Mouse (Mus musculus): ENCODE results near the gene Tagln2. TPM values are rescaled to one million over a fixed set of nuclear protein-coding genes. Genes with fewer than 3 reads are reported as not detected.

Tagln2 gene
- polyA plus RNA-seq, 1 experiment from 2014 or later, result 374 TPM

- Histone ChIP-seq H3K36me3 (ENCODE audit: control insufficient read depth, insufficient read depth) (no peaks in the 10 kb centered on the region), H3K4me3 (ENCODE audit: low read depth, low read length) (no peak overlapping the region), H3K9me3 (ENCODE audit: control insufficient read depth) (no peaks in the 10 kb centered on the region), H3K27ac (ENCODE audit: low read depth, low read length) (no peak overlapping the region), H3K9ac (ENCODE audit: low read depth, low read length) (no peak overlapping the region), H3K4me1 (replicated peaks; ENCODE audit: control insufficient read depth, insufficient read depth, low read length) (peaks cover 8% of the 10 kb centered on the region), H3K27me3 (replicated peaks; ENCODE audit: control insufficient read depth, insufficient read depth, low read length) (no peaks in the 10 kb centered on the region), H3K4me2 (replicated peaks; ENCODE audit: low read depth) (no peak overlapping the region)
- peak; percentile 69 for TF ChIP-seq CTCF (IDR thresholded peaks at IDR 0.05; ENCODE audit: low read depth)
- 80% methylated on average over 4 of the region's 4 CpGs for WGBS
- no peak for ATAC-seq
Observed at GRCm38 (mm10) chr1:172518013-172518412, 18.2 kb downstream of the Tagln2 start.

GRCm38 (mm10) chr1:172519644-172520043, 19.8 kb downstream of the Tagln2 start:
- Histone ChIP-seq H3K4me1 (replicated peaks; ENCODE audit: control insufficient read depth, insufficient read depth, low read length) (peaks cover 5% of the 10 kb centered on the region; the same call in 1 of the 2 replicates), H3K27me3 (replicated peaks; ENCODE audit: control insufficient read depth, insufficient read depth, low read length) (no peaks in the 10 kb centered on the region), H3K4me3 (ENCODE audit: low read depth, low read length) (no peak overlapping the region), H3K4me2 (replicated peaks; ENCODE audit: low read depth) (no peak overlapping the region), H3K27ac (ENCODE audit: low read depth, low read length) (no peak overlapping the region), H3K9me3 (ENCODE audit: control insufficient read depth) (no peaks in the 10 kb centered on the region), H3K36me3 (ENCODE audit: control insufficient read depth, insufficient read depth) (no peaks in the 10 kb centered on the region), H3K9ac (ENCODE audit: low read depth, low read length) (no peak overlapping the region)
- WGBS, result 53% methylated on average over 6 of the region's 6 CpGs
- TF ChIP-seq CTCF (IDR thresholded peaks at IDR 0.05; ENCODE audit: low read depth), result no peak
- ATAC-seq, result no peak

- 6% methylated on average over 28 of the region's 28 CpGs for WGBS
- H3K4me1 ChIP-seq (replicated peaks; ENCODE audit: control insufficient read depth, insufficient read depth, low read length), result no peaks in the 10 kb centered on the region
- peak; percentile 59 for ATAC-seq
- no peak for TF ChIP-seq CTCF (IDR thresholded peaks at IDR 0.05; ENCODE audit: low read depth)
- peak within 1 kb of the TSS; percentile 31 for H3K4me3 ChIP-seq (ENCODE audit: low read depth, low read length)
- no peak within 1 kb of the TSS; the same call in 1 of the 2 replicates for H3K9ac ChIP-seq (ENCODE audit: low read depth, low read length)
- H3K36me3 ChIP-seq (ENCODE audit: control insufficient read depth, insufficient read depth), result no peaks in the 10 kb centered on the region
- H3K27ac ChIP-seq (ENCODE audit: low read depth, low read length), result no peak within 1 kb of the TSS
- peak within 1 kb of the TSS; percentile 60 for H3K4me2 ChIP-seq (replicated peaks; ENCODE audit: low read depth)
- no peaks in the 10 kb centered on the region for H3K9me3 ChIP-seq (ENCODE audit: control insufficient read depth)
- no peaks in the 10 kb centered on the region for H3K27me3 ChIP-seq (replicated peaks; ENCODE audit: control insufficient read depth, insufficient read depth, low read length)
Observed at GRCm38 (mm10) chr1:172520576-172521440, 21.0 kb downstream of the Tagln2 start, which contains the start of gene Cfap45. Gene Cfap45 (plus strand): TSS chr1:172520801.

GRCm38 (mm10) chr1:172522524-172522923, 22.7 kb downstream of the Tagln2 start:
- Histone ChIP-seq H3K9ac (ENCODE audit: low read depth, low read length) (no peak overlapping the region), H3K4me1 (replicated peaks; ENCODE audit: control insufficient read depth, insufficient read depth, low read length) (no peaks in the 10 kb centered on the region), H3K36me3 (ENCODE audit: control insufficient read depth, insufficient read depth) (no peaks in the 10 kb centered on the region), H3K9me3 (ENCODE audit: control insufficient read depth) (no peaks in the 10 kb centered on the region), H3K27me3 (replicated peaks; ENCODE audit: control insufficient read depth, insufficient read depth, low read length) (peaks cover 3% of the 10 kb centered on the region; the same call in 1 of the 2 replicates), H3K27ac (ENCODE audit: low read depth, low read length) (no peak overlapping the region), H3K4me3 (ENCODE audit: low read depth, low read length) (no peak overlapping the region), H3K4me2 (replicated peaks; ENCODE audit: low read depth) (no peak overlapping the region)
- 65% methylated on average over 7 of the region's 7 CpGs for WGBS
- TF ChIP-seq CTCF (IDR thresholded peaks at IDR 0.05; ENCODE audit: low read depth), result no peak
- ATAC-seq, result no peak

DNA sequence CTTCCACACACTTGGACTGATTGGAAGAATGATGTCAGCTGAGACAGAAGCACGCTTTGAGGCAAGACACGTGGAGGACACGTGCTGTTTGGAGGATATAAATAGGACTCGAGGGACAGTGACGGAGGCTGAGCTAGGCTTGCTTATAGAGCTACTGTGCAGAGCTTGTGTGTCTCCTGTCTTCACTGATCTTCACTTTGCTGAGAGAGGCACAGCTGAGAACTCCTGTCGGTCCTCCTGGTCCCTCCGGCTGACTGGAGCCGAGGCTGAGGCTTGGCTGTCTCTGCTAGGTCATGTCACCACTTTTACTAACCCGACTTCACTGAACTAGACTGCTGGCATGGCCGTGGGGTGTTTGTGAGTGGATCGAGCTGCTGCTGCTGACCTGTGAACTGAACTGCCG, 23.9 kb downstream of the Tagln2 start:
- no peaks in the 10 kb centered on the region for H3K9me3 ChIP-seq (ENCODE audit: control insufficient read depth)
- no peak overlapping the region for H3K4me2 ChIP-seq (replicated peaks; ENCODE audit: low read depth)
- no peak overlapping the region for H3K4me3 ChIP-seq (ENCODE audit: low read depth, low read length)
- no peak overlapping the region for H3K27ac ChIP-seq (ENCODE audit: low read depth, low read length)
- H3K27me3 ChIP-seq (replicated peaks; ENCODE audit: control insufficient read depth, insufficient read depth, low read length), result peaks cover 6% of the 10 kb centered on the region; the same call in 1 of the 2 replicates
- ATAC-seq, result no peak
- H3K36me3 ChIP-seq (ENCODE audit: control insufficient read depth, insufficient read depth), result no peaks in the 10 kb centered on the region
- no peaks in the 10 kb centered on the region for H3K4me1 ChIP-seq (replicated peaks; ENCODE audit: control insufficient read depth, insufficient read depth, low read length)
- WGBS, result 58% methylated on average over 12 of the region's 12 CpGs
- H3K9ac ChIP-seq (ENCODE audit: low read depth, low read length), result no peak overlapping the region
- no peak for TF ChIP-seq CTCF (IDR thresholded peaks at IDR 0.05; ENCODE audit: low read depth)

GRCm38 (mm10) chr1:172525027-172525764, 25.3 kb downstream of the Tagln2 start:
- peak; percentile 17; the same call in 1 of the 2 replicates for ATAC-seq
- H3K36me3 ChIP-seq (ENCODE audit: control insufficient read depth, insufficient read depth), result no peaks in the 10 kb centered on the region
- peak; percentile 53 for TF ChIP-seq CTCF (IDR thresholded peaks at IDR 0.05; ENCODE audit: low read depth)
- no peak overlapping the region for H3K9ac ChIP-seq (ENCODE audit: low read depth, low read length)
- no peak overlapping the region for H3K4me3 ChIP-seq (ENCODE audit: low read depth, low read length)
- no peak overlapping the region for H3K4me2 ChIP-seq (replicated peaks; ENCODE audit: low read depth)
- peaks cover 6% of the 10 kb centered on the region; the same call in 1 of the 2 replicates for H3K27me3 ChIP-seq (replicated peaks; ENCODE audit: control insufficient read depth, insufficient read depth, low read length)
- no peaks in the 10 kb centered on the region for H3K9me3 ChIP-seq (ENCODE audit: control insufficient read depth)
- WGBS, result 37% methylated on average over 15 of the region's 15 CpGs
- H3K4me1 ChIP-seq (replicated peaks; ENCODE audit: control insufficient read depth, insufficient read depth, low read length), result no peaks in the 10 kb centered on the region
- H3K27ac ChIP-seq (ENCODE audit: low read depth, low read length), result no peak overlapping the region
